Mouse (Mus musculus) heart, adult 18-20 months (tissue): ENCODE measurements around the gene Fam3b. TPM values are rescaled to one million over a fixed set of nuclear protein-coding genes. Genes with fewer than 3 reads are reported as not detected.

ENCODE experiments used
- total RNA-seq, 2 experiments: library from RNA; stranded (reverse); gene quantifications; 2 replicates each; pipeline ENCODE4 v1.2.3; 2021

Fam3b gene
- total RNA-seq, 2 experiments from 2014 or later, result not detected

Other genes with a start within 250 kb of the Fam3b start
- 10 to 100 TPM; 14.7 to 18.6 TPM for gene Bace2, start 158.1 kb downstream of the Fam3b start, total RNA-seq
- 1 to 10 TPM; 1.6 to 1.9 TPM for gene Mx1, start 51.9 kb downstream of the Fam3b start, total RNA-seq
- under 1 TPM in 1 of 2 experiments, not detected in 1; 0.95 TPM for gene Tmprss2, start 96.4 kb upstream of the Fam3b start, total RNA-seq
- gene Ripk4, start 249.0 kb upstream of the Fam3b start, total RNA-seq, result under 1 TPM; 0.10 to 0.44 TPM